Mouse (Mus musculus) heart, postnatal 0 days (tissue): ENCODE data around the gene Tgfb1.

Experiments used
- CTCF ChIP-seq: IDR thresholded peaks from 2 replicates; pipeline ENCODE4 v1.5.1; 2016; ENCODE audit warnings: antibody characterized with exemption, control low read depth, low read depth
- EP300 ChIP-seq: IDR thresholded peaks from 2 replicates; pipeline ENCODE4 v1.6.1; 2016; ENCODE audit warnings: antibody characterized with exemption, low read depth

GRCm38 (mm10) chr7:25644136-25644535, 42.7 kb upstream of the Tgfb1 start:
- TF ChIP-seq EP300 (no peak), CTCF (no peak)
